Mouse (Mus musculus): Measurements from ENCODE around the gene Rplp0.

Rplp0 gene

GRCm38 (mm10) chr5:115580229-115581001 lies 21.1 kb downstream of the Rplp0 start:
- DNase-seq (ENCODE audit: low read depth, low spot score): no peak

GRCm38 (mm10) chr5:115581662-115582061 lies 22.4 kb downstream of the Rplp0 start:
- no peak for DNase-seq (ENCODE audit: low read depth, low spot score)

GRCm38 (mm10) chr5:115585616-115586015 lies 26.3 kb downstream of the Rplp0 start:
- no peak for DNase-seq (ENCODE audit: low read depth, low spot score)

- DNase-seq (ENCODE audit: low read depth, low spot score): no peak
Observed at GRCm38 (mm10) chr5:115586166-115586565, 26.9 kb downstream of the Rplp0 start.

- DNase-seq (ENCODE audit: low read depth, low spot score): no peak
Observed at GRCm38 (mm10) chr5:115586780-115587179, 27.5 kb downstream of the Rplp0 start.

- DNase-seq (ENCODE audit: low read depth, low spot score): no peak
Observed at GRCm38 (mm10) chr5:115591028-115591427, 31.8 kb downstream of the Rplp0 start.

- DNase-seq (ENCODE audit: low read depth, low spot score): no peak
Observed at GRCm38 (mm10) chr5:115591506-115591905, 32.2 kb downstream of the Rplp0 start.

GRCm38 (mm10) chr5:115603561-115603960 lies 44.3 kb downstream of the Rplp0 start:
- no peak for DNase-seq (ENCODE audit: low read depth, low spot score)

GRCm38 (mm10) chr5:115611566-115611965 lies 52.3 kb downstream of the Rplp0 start:
- no peak for DNase-seq (ENCODE audit: low read depth, low spot score)

Data from forelimb bud, embryonic 11.5 days (tissue).